Mouse (Mus musculus) CH12.LX (cell line): ENCODE data around the gene Clba1. TPM values are rescaled to one million over a fixed set of nuclear protein-coding genes. Genes with fewer than 3 reads are reported as not detected.

Experiments
- DNase-seq: peaks from one replicate; pipeline ENCODE4 v3.0.0-alpha.2; 2013; ENCODE audit errors: extremely low read depth
- H3K27ac ChIP-seq: 2 replicates; pipeline ENCODE4 v1.5.1; 2012; ENCODE audit warnings: low read depth, mild to moderate bottlenecking, control low read depth, moderate library complexity; ENCODE audit not compliant: insufficient read depth
- H3K27me3 ChIP-seq: replicated peaks from 2 replicates; pipeline ENCODE3; 2012; ENCODE audit warnings: inconsistent platforms
- H3K36me3 ChIP-seq, 2 experiments: replicated peaks in 1 of 2; 2 replicates each; pipeline versions ENCODE3 to v1.6.1; 2012; ENCODE audit warnings: inconsistent platforms in 1 of 2, low read length in 1 of 2, mild to moderate bottlenecking in 1 of 2, mixed read lengths in 1 of 2, moderate library complexity in 1 of 2; ENCODE audit not compliant: control insufficient read depth in 1 of 2, insufficient read depth in 1 of 2
- H3K4me1 ChIP-seq, 2 experiments: 2 replicates each; pipeline ENCODE4 v1.6.1; 2012; ENCODE audit warnings: inconsistent platforms in 1 of 2, moderate library complexity in 1 of 2; ENCODE audit not compliant: insufficient read depth in 2 of 2, control insufficient read depth in 1 of 2
- H3K4me2 ChIP-seq: 2 replicates; pipeline ENCODE4 v1.6.1; 2012; ENCODE audit warnings: low read depth, mild to moderate bottlenecking, control low read depth; ENCODE audit not compliant: poor library complexity, insufficient read depth, severe bottlenecking
- H3K4me3 ChIP-seq, 3 experiments: fragments of 150-350 bp in 1 of 3; sonication (generic) in 1 of 3; replicated peaks in 1 of 3; 2 replicates each; pipeline versions ENCODE3 to v1.5.1; 2011 to 2012; ENCODE audit warnings: low read depth in 2 of 3, low read length in 2 of 3, mild to moderate bottlenecking in 2 of 3, moderate library complexity in 2 of 3, control low read depth in 1 of 3, improper control_type of control experiment in 1 of 3, inconsistent platforms in 1 of 3, mixed read lengths in 1 of 3; ENCODE audit not compliant: poor library complexity in 1 of 3
- H3K79me2 ChIP-seq: replicated peaks from 2 replicates; pipeline ENCODE4 v1.6.1; 2012; ENCODE audit warnings: mild to moderate bottlenecking, moderate library complexity; ENCODE audit not compliant: control insufficient read depth, poor library complexity, insufficient read depth, severe bottlenecking; ENCODE audit errors: extremely low read depth
- H3K9ac ChIP-seq: 2 replicates; pipeline ENCODE4 v1.6.1; 2012; ENCODE audit warnings: low read depth, mild to moderate bottlenecking, control low read depth, moderate library complexity; ENCODE audit not compliant: insufficient read depth
- H3K9me3 ChIP-seq: replicated peaks from 2 replicates; pipeline ENCODE3; 2012; ENCODE audit warnings: low read length, inconsistent platforms, mixed read lengths
- BHLHE40 ChIP-seq: IDR thresholded peaks from 2 replicates; pipeline ENCODE4 v1.6.1; 2011; ENCODE audit warnings: mild to moderate bottlenecking, low read depth, low read length, improper control_type of control experiment
- CHD1 ChIP-seq: IDR thresholded peaks from 2 replicates; pipeline ENCODE4 v1.6.1; 2012; ENCODE audit warnings: low read depth, low read length, improper control_type of control experiment, inconsistent platforms
- E2F4 ChIP-seq: IDR thresholded peaks from 2 replicates; pipeline ENCODE4 v1.6.1; 2011; ENCODE audit warnings: low read depth, low read length, improper control_type of control experiment; ENCODE audit not compliant: insufficient replicate concordance
- ELF1 ChIP-seq: IDR thresholded peaks from 2 replicates; pipeline ENCODE4 v1.6.1; 2014; ENCODE audit warnings: low read depth, mild to moderate bottlenecking, inconsistent platforms, low read length, improper control_type of control experiment
- EP300 ChIP-seq: IDR thresholded peaks from 2 replicates; pipeline ENCODE4 v1.6.1; 2011; ENCODE audit warnings: low read length, improper control_type of control experiment
- ETS1 ChIP-seq: conservative IDR thresholded peaks from 2 replicates; pipeline ENCODE4 v1.6.1; 2012; ENCODE audit warnings: low read depth, mild to moderate bottlenecking, inconsistent platforms, low read length, improper control_type of control experiment, moderate library complexity
- GABPA ChIP-seq: IDR thresholded peaks from 2 replicates; pipeline ENCODE4 v1.6.1; 2012; ENCODE audit warnings: low read depth, low read length, improper control_type of control experiment, inconsistent platforms; ENCODE audit not compliant: insufficient replicate concordance
- HCFC1 ChIP-seq: IDR thresholded peaks from 2 replicates; pipeline ENCODE4 v1.6.1; 2012; ENCODE audit warnings: low read depth, mild to moderate bottlenecking, inconsistent platforms, low read length, improper control_type of control experiment
- KAT2A ChIP-seq: IDR thresholded peaks from 2 replicates; pipeline ENCODE4 v1.6.1; 2012; ENCODE audit warnings: low read length, improper control_type of control experiment, inconsistent platforms; ENCODE audit not compliant: insufficient replicate concordance
- MAZ ChIP-seq: IDR thresholded peaks from 2 replicates; pipeline ENCODE4 v1.6.1; 2012; ENCODE audit warnings: low read depth, mild to moderate bottlenecking, inconsistent platforms, low read length, improper control_type of control experiment, moderate library complexity
- MEF2A ChIP-seq: IDR thresholded peaks from 2 replicates; pipeline ENCODE4 v1.6.1; 2014; ENCODE audit warnings: low read depth, mild to moderate bottlenecking, inconsistent platforms, low read length, improper control_type of control experiment, borderline replicate concordance
- MXI1 ChIP-seq: IDR thresholded peaks from 2 replicates; pipeline ENCODE4 v1.6.1; 2011; ENCODE audit warnings: mild to moderate bottlenecking, low read depth, low read length, improper control_type of control experiment
- NELFE ChIP-seq: IDR thresholded peaks from 2 replicates; pipeline ENCODE4 v1.6.1; 2011; ENCODE audit warnings: low read depth, low read length, improper control_type of control experiment
- NRF1 ChIP-seq: IDR thresholded peaks from 2 replicates; pipeline ENCODE4 v1.6.1; 2014; ENCODE audit warnings: low read depth, mild to moderate bottlenecking, inconsistent platforms, low read length, improper control_type of control experiment, moderate library complexity
- PAX5 ChIP-seq: IDR thresholded peaks from 2 replicates; pipeline ENCODE4 v1.6.1; 2012; ENCODE audit warnings: low read length, inconsistent platforms, mixed read lengths
- POLR2A ChIP-seq: IDR thresholded peaks from 2 replicates; pipeline ENCODE4 v1.6.1; 2011; ENCODE audit warnings: low read depth, mild to moderate bottlenecking, improper control_type of control experiment, low read length
- RCOR1 ChIP-seq: conservative IDR thresholded peaks from 2 replicates; pipeline ENCODE4 v1.6.1; 2012; ENCODE audit warnings: low read depth, mild to moderate bottlenecking, inconsistent platforms, low read length, improper control_type of control experiment
- TBP ChIP-seq: conservative IDR thresholded peaks from 2 replicates; pipeline ENCODE4 v1.6.1; 2011; ENCODE audit warnings: low read depth, low read length, improper control_type of control experiment
- UBTF ChIP-seq: IDR thresholded peaks from 2 replicates; pipeline ENCODE4 v1.6.1; 2012; ENCODE audit warnings: low read depth, mild to moderate bottlenecking, inconsistent platforms, low read length, improper control_type of control experiment, moderate library complexity
- USF2 ChIP-seq: conservative IDR thresholded peaks from 2 replicates; pipeline ENCODE4 v1.6.1; 2011; ENCODE audit warnings: low read depth, low read length, improper control_type of control experiment
- ZC3H11A ChIP-seq: IDR thresholded peaks from 2 replicates; pipeline ENCODE4 v1.6.1; 2012; ENCODE audit warnings: low read depth, mild to moderate bottlenecking, inconsistent platforms, low read length, improper control_type of control experiment
- ZKSCAN1 ChIP-seq: IDR thresholded peaks from 2 replicates; pipeline ENCODE4 v1.6.1; 2012; ENCODE audit warnings: low read depth, inconsistent platforms, low read length, improper control_type of control experiment, borderline replicate concordance
- ZMIZ1 ChIP-seq: IDR thresholded peaks from 2 replicates; pipeline ENCODE4 v1.6.1; 2012; ENCODE audit warnings: low read depth, mild to moderate bottlenecking, inconsistent platforms, low read length, improper control_type of control experiment
- dilution Hi-C: fragments of 300-500 bp; cut with MboI; formaldehyde crosslinking; loops from 2 replicates; pipeline ENCODE4 v1.14.3; 2020; ENCODE audit warnings: low sequenced_read_pairs; ENCODE audit not compliant: extremely low pct_unique_long_range_greater_than_20kb, extremely low pct_ligation_motif_present
- in situ Hi-C: fragments of 300-500 bp; cut with MboI; formaldehyde crosslinking; loops from 3 replicates; pipeline ENCODE4 v1.14.3; 2019; ENCODE audit warnings: low sequenced_read_pairs, low pct_ligation_motif_present, low pct_unique_long_range_greater_than_20kb, mixed read lengths
- polyA plus RNA-seq: library from polyadenylated mRNA; unstranded; fragments of >175 nt; gene quantifications from 2 replicates; pipeline ENCODE4 v1.2.1, GENCODE M21; 2012; ENCODE audit warnings: low read depth; ENCODE audit not compliant: insufficient read length
- total RNA-seq, 2 experiments: library from RNA; depleted of rRNA; stranded (reverse); fragments of 300-350 nt in 1 of 2; fragments of >200 nt in 1 of 2; gene quantifications; 2 replicates each; pipeline ENCODE4 v1.2.3; 2012 to 2014

The Clba1 gene
- total and polyA plus RNA-seq, 3 experiments = 2.5 to 3.5 (median 3.5) TPM

- H3K4me3 ChIP-seq = no peak overlapping the region
- no peak for TF ChIP-seq MXI1
- TF ChIP-seq RCOR1 = no peak
- TF ChIP-seq E2F4 = no peak
- TF ChIP-seq GABPA = no peak
- TF ChIP-seq NELFE = no peak
- no peak for TF ChIP-seq MAZ
- TF ChIP-seq CHD1 = no peak
- TF ChIP-seq KAT2A = no peak
- TF ChIP-seq ETS1 = no peak
- no peak for TF ChIP-seq USF2
- no peaks in the 10 kb centered on the region for H3K9me3 ChIP-seq
- no peak overlapping the region for H3K4me2 ChIP-seq
- H3K36me3 ChIP-seq = peaks cover 8 to 24% of the 10 kb centered on the region in 2 experiments
- dilution Hi-C loops = no loop called here
- H3K27ac ChIP-seq = no peak overlapping the region
- peaks cover 14% of the 10 kb centered on the region for H3K79me2 ChIP-seq
- no peaks in the 10 kb centered on the region for H3K27me3 ChIP-seq
- H3K4me1 ChIP-seq = peaks cover 4 to 24% of the 10 kb centered on the region in 2 experiments
- DNase-seq = no peak
- H3K9ac ChIP-seq = no peak overlapping the region
- in situ Hi-C loops = no loop called here
Observed at GRCm38 (mm10) chr12:112832411-112832810, 23.7 kb downstream of the Clba1 start.

GRCm38 (mm10) chr12:112833527-112833926 is 24.8 kb downstream of the Clba1 start:
- TF ChIP-seq E2F4 = no peak
- TF ChIP-seq KAT2A = no peak
- no peak for TF ChIP-seq GABPA
- TF ChIP-seq PAX5 = no peak
- TF ChIP-seq ETS1 = no peak
- TF ChIP-seq TBP = no peak
- no peak for TF ChIP-seq MEF2A
- TF ChIP-seq POLR2A = no peak
- TF ChIP-seq UBTF = no peak
- TF ChIP-seq RCOR1 = no peak
- no peak for TF ChIP-seq HCFC1
- no peak for TF ChIP-seq ZC3H11A
- no peak for TF ChIP-seq MAZ
- TF ChIP-seq CHD1 = no peak
- TF ChIP-seq NRF1 = no peak
- TF ChIP-seq ZKSCAN1 = no peak
- no peak for TF ChIP-seq EP300
- TF ChIP-seq ELF1 = no peak
- TF ChIP-seq BHLHE40 = no peak
- no peak for TF ChIP-seq ZMIZ1
- H3K4me1 ChIP-seq = peaks cover 4 to 18% of the 10 kb centered on the region in 2 experiments
- no peaks in the 10 kb centered on the region for H3K27me3 ChIP-seq
- in situ Hi-C loops = no loop called here
- no peak overlapping the region for H3K9ac ChIP-seq
- no peak overlapping the region for H3K4me3 ChIP-seq
- H3K4me2 ChIP-seq = no peak overlapping the region
- no peaks in the 10 kb centered on the region for H3K9me3 ChIP-seq
- no peak overlapping the region for H3K27ac ChIP-seq
- dilution Hi-C loops = no loop called here
- DNase-seq = no peak
- H3K79me2 ChIP-seq = peaks cover 3% of the 10 kb centered on the region
- peaks cover 4 to 17% of the 10 kb centered on the region in 2 experiments for H3K36me3 ChIP-seq
